Mouse (Mus musculus) hindlimb bud, embryonic 11.5 days (tissue): ENCODE data around the gene Aqp9.

ENCODE experiments used
- DNase-seq: peaks from one replicate; pipeline ENCODE4 v3.0.0-alpha.2; 2012; ENCODE audit warnings: low read depth, low spot score; ENCODE audit errors: extremely low spot score

Gene Aqp9

GRCm38 (mm10) chr9:71068866-71069390, 99.6 kb downstream of the Aqp9 start:
- DNase-seq, result no peak

- DNase-seq, result no peak
These were observed 101.3 kb downstream of the Aqp9 start for GRCm38 (mm10) chr9:71067156-71067555.

- no peak for DNase-seq
These were observed 102.0 kb downstream of the Aqp9 start for GRCm38 (mm10) chr9:71066491-71066890.

GRCm38 (mm10) chr9:71065343-71065875, 103.1 kb downstream of the Aqp9 start:
- no peak for DNase-seq

- DNase-seq, result no peak
These were observed 104.1 kb downstream of the Aqp9 start for GRCm38 (mm10) chr9:71064291-71064840.

GRCm38 (mm10) chr9:71063551-71063950, 104.9 kb downstream of the Aqp9 start:
- DNase-seq, result no peak

GRCm38 (mm10) chr9:71062976-71063375, 105.5 kb downstream of the Aqp9 start:
- DNase-seq, result no peak

- DNase-seq, result no peak
These were observed 106.2 kb downstream of the Aqp9 start for GRCm38 (mm10) chr9:71062301-71062700.
